Mouse (Mus musculus): ENCODE measurements around the gene Clrn2.

DNA sequence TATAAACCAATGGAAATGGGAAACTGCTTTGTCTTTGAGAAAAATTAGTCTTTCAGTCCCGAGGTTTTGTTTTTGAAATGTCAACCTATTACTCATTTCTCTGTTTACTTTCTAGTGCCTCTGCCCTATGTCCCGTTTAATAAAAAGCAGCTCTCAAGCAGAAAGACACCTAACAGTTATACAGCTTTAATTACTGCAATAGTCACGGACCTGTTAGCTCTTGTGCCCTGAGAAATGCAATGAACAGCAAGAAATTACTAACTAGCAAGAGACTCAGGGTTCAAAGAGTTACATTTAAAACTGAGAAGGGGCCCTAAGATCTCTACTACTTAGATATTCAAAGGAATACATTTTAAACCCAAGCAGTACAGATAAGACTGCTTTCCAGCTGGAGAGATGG, 11.8 kb upstream of the Clrn2 start:
- TF ChIP-seq GATA1 (IDR thresholded peaks at IDR 0.05; ENCODE audit: borderline replicate concordance, low read length) (no peak), FLI1 (IDR thresholded peaks at IDR 0.05; ENCODE audit: low read length) (no peak)

Measured in megakaryocyte, embryonic 14.5 days (primary cell).